Mouse (Mus musculus): ENCODE results near the gene Celsr1. TPM values are rescaled to one million over a fixed set of nuclear protein-coding genes. Genes with fewer than 3 reads are reported as not detected.
A peak's percentile ranks its signal among the peaks of the same experiment; 100 is the strongest.

Celsr1 gene
- polyA plus RNA-seq, 1 experiment: 0.16 TPM

GRCm38 (mm10) chr15:86067941-86068495, 34.4 kb upstream of the Celsr1 start:
- Histone ChIP-seq H3ac (ENCODE audit: control insufficient read depth, insufficient read length, low read depth) (peak overlapping the region; percentile 1), H3K36me3 (ENCODE audit: control insufficient read depth, insufficient read depth) (peaks cover 33% of the 10 kb centered on the region), H3K27me3 (ENCODE audit: control insufficient read depth, insufficient read depth, insufficient read length) (no peaks in the 10 kb centered on the region), H3K79me3 (ENCODE audit: low read depth) (peaks cover 83% of the 10 kb centered on the region), H3K4me3 (ENCODE audit: insufficient read depth, poor library complexity, severe bottlenecking) (no peak overlapping the region), H3K79me2 (ENCODE audit: control insufficient read depth, insufficient read depth) (peaks cover 100% of the 10 kb centered on the region)
- TF ChIP-seq USF1 (IDR thresholded peaks at IDR 0.05; ENCODE audit: low read depth): no peak
- TF ChIP-seq CEBPB (IDR thresholded peaks at IDR 0.05; ENCODE audit: low read depth): no peak
- no peak for TF ChIP-seq MYOG (IDR thresholded peaks at IDR 0.05; ENCODE audit: control insufficient read depth, extremely low read depth, insufficient read length)
- TF ChIP-seq MAX (IDR thresholded peaks at IDR 0.05): no peak
- TF ChIP-seq CTCF (IDR thresholded peaks at IDR 0.05; ENCODE audit: control insufficient read depth, insufficient read depth, insufficient read length): no peak
- no peak for TF ChIP-seq MYOD1 (IDR thresholded peaks at IDR 0.05; ENCODE audit: control insufficient read depth, insufficient read length, low read depth)
- TF ChIP-seq FOSL1 (IDR thresholded peaks at IDR 0.05; ENCODE audit: insufficient read depth, low read length, poor library complexity, severe bottlenecking): no peak

GRCm38 (mm10) chr15:86067581-86067910, 34.0 kb upstream of the Celsr1 start:
- H3K36me3 ChIP-seq (ENCODE audit: control insufficient read depth, insufficient read depth): peaks cover 38% of the 10 kb centered on the region
- no peak overlapping the region for H3K4me3 ChIP-seq (ENCODE audit: insufficient read depth, poor library complexity, severe bottlenecking)
- TF ChIP-seq USF1 (IDR thresholded peaks at IDR 0.05; ENCODE audit: low read depth) (peak; percentile 63), MYOD1 (IDR thresholded peaks at IDR 0.05; ENCODE audit: control insufficient read depth, insufficient read length, low read depth) (peak; percentile 23), CEBPB (IDR thresholded peaks at IDR 0.05; ENCODE audit: low read depth) (no peak), CTCF (IDR thresholded peaks at IDR 0.05; ENCODE audit: control insufficient read depth, insufficient read depth, insufficient read length) (no peak), FOSL1 (IDR thresholded peaks at IDR 0.05; ENCODE audit: insufficient read depth, low read length, poor library complexity, severe bottlenecking) (peak; percentile 64), MAX (IDR thresholded peaks at IDR 0.05) (peak; percentile 100), MYOG (IDR thresholded peaks at IDR 0.05; ENCODE audit: control insufficient read depth, extremely low read depth, insufficient read length) (no peak)
- peak overlapping the region; percentile 1 for H3ac ChIP-seq (ENCODE audit: control insufficient read depth, insufficient read length, low read depth)
- H3K79me2 ChIP-seq (ENCODE audit: control insufficient read depth, insufficient read depth): peaks cover 100% of the 10 kb centered on the region
- no peaks in the 10 kb centered on the region for H3K27me3 ChIP-seq (ENCODE audit: control insufficient read depth, insufficient read depth, insufficient read length)
- peaks cover 83% of the 10 kb centered on the region for H3K79me3 ChIP-seq (ENCODE audit: low read depth)

DNA sequence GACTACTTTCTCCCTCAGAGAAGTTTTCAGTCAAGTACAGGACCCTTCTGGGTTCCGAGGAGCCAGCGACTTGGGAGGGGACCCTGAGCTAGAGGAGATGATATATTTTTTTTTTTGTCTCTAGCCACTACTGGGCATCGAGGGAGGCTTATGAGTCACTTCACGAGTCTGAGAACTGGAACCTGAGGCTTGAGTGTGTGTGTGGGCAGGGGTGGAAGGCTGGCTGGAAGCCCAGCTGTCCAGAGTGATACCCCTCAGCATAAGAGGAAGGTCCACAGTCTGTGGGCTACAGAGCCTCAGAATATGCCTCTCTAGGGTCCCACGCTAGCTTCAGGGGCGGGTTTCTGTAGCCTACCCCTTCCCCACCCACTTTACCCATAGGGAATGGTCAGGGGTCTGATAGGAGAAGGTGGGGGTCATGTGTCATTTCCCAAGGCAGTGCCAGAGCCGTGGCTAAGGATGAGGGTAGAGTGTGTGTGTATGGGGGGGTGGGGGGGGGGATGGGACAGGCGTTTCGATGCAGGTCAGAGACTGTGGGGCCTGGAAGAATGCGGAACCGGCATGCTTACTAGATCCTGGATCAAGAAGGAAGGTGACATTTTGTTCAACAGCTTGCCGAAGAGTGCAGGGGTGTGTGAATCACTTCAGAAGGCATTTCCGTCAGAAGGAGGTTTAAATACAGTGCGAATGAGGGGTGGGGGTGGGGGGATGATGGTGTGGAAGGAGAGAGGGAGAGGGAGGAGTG, 33.4 kb upstream of the Celsr1 start:
- Histone ChIP-seq H3K79me2 (ENCODE audit: control insufficient read depth, insufficient read depth) (peaks cover 100% of the 10 kb centered on the region), H3K27me3 (ENCODE audit: control insufficient read depth, insufficient read depth, insufficient read length) (no peaks in the 10 kb centered on the region), H3K4me3 (ENCODE audit: insufficient read depth, poor library complexity, severe bottlenecking) (no peak overlapping the region), H3K79me3 (ENCODE audit: low read depth) (peaks cover 85% of the 10 kb centered on the region), H3ac (ENCODE audit: control insufficient read depth, insufficient read length, low read depth) (peak overlapping the region; percentile 8), H3K36me3 (ENCODE audit: control insufficient read depth, insufficient read depth) (peaks cover 37% of the 10 kb centered on the region)
- TF ChIP-seq FOSL1 (IDR thresholded peaks at IDR 0.05; ENCODE audit: insufficient read depth, low read length, poor library complexity, severe bottlenecking) (peak; percentile 17), MYOG (IDR thresholded peaks at IDR 0.05; ENCODE audit: control insufficient read depth, extremely low read depth, insufficient read length) (no peak), MAX (IDR thresholded peaks at IDR 0.05) (no peak), CTCF (IDR thresholded peaks at IDR 0.05; ENCODE audit: control insufficient read depth, insufficient read depth, insufficient read length) (no peak), MYOD1 (IDR thresholded peaks at IDR 0.05; ENCODE audit: control insufficient read depth, insufficient read length, low read depth) (peak; percentile 34), CEBPB (IDR thresholded peaks at IDR 0.05; ENCODE audit: low read depth) (no peak), USF1 (IDR thresholded peaks at IDR 0.05; ENCODE audit: low read depth) (no peak)

DNA sequence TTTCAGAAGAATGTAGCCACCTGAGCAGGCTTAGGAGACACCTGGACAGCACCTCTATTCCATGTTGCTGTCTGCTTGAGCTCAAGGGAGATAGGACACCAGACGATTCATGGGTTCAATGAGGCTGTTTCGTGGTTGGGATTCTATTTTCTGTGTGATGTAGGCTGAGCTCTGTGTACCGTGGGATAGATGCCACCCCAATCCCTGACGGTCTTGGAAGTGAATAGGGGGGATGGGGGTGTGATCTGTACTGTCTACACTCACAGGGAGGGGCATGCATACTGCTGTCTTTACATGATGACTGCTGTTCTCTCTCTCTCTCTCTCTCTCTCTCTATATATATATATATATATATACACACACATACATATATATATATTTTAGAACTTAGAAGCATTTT, 31.8 kb upstream of the Celsr1 start:
- TF ChIP-seq CEBPB (IDR thresholded peaks at IDR 0.05; ENCODE audit: low read depth): no peak
- no peak for TF ChIP-seq MYOG (IDR thresholded peaks at IDR 0.05; ENCODE audit: control insufficient read depth, extremely low read depth, insufficient read length)
- no peak for TF ChIP-seq FOSL1 (IDR thresholded peaks at IDR 0.05; ENCODE audit: insufficient read depth, low read length, poor library complexity, severe bottlenecking)
- no peak for TF ChIP-seq MAX (IDR thresholded peaks at IDR 0.05)
- no peak for TF ChIP-seq USF1 (IDR thresholded peaks at IDR 0.05; ENCODE audit: low read depth)
- TF ChIP-seq CTCF (IDR thresholded peaks at IDR 0.05; ENCODE audit: control insufficient read depth, insufficient read depth, insufficient read length): no peak
- no peak for TF ChIP-seq MYOD1 (IDR thresholded peaks at IDR 0.05; ENCODE audit: control insufficient read depth, insufficient read length, low read depth)
- Histone ChIP-seq H3K36me3 (ENCODE audit: control insufficient read depth, insufficient read depth) (peaks cover 28% of the 10 kb centered on the region), H3K79me3 (ENCODE audit: low read depth) (peaks cover 86% of the 10 kb centered on the region)

DNA sequence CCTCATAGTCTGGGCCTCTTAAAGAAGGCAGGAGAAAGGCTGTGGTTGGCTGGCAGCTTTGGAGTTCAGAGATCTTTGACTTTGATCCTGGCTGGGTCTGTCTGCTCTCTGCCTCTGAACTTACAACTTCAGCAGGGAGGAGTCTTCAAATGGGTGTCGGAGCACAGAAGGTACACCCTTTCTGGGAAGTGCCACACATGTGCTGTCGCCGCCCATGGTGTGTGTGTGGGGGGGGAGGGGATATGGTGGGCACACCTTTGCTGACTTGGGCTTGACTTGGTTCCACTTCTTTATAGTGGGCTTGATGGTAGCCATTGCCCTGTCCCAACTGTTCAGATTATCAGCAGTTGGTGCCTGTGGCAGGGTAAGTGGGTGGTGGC, 31.3 kb upstream of the Celsr1 start:
- peaks cover 100% of the 10 kb centered on the region for H3K79me2 ChIP-seq (ENCODE audit: control insufficient read depth, insufficient read depth)
- no peak overlapping the region for H3ac ChIP-seq (ENCODE audit: control insufficient read depth, insufficient read length, low read depth)
- no peak overlapping the region for H3K4me3 ChIP-seq (ENCODE audit: insufficient read depth, poor library complexity, severe bottlenecking)
- peaks cover 28% of the 10 kb centered on the region for H3K36me3 ChIP-seq (ENCODE audit: control insufficient read depth, insufficient read depth)
- no peaks in the 10 kb centered on the region for H3K27me3 ChIP-seq (ENCODE audit: control insufficient read depth, insufficient read depth, insufficient read length)
- no peak for TF ChIP-seq MYOG (IDR thresholded peaks at IDR 0.05; ENCODE audit: control insufficient read depth, extremely low read depth, insufficient read length)
- TF ChIP-seq MYOD1 (IDR thresholded peaks at IDR 0.05; ENCODE audit: control insufficient read depth, insufficient read length, low read depth): no peak
- TF ChIP-seq CEBPB (IDR thresholded peaks at IDR 0.05; ENCODE audit: low read depth): no peak
- TF ChIP-seq CTCF (IDR thresholded peaks at IDR 0.05; ENCODE audit: control insufficient read depth, insufficient read depth, insufficient read length): no peak
- TF ChIP-seq USF1 (IDR thresholded peaks at IDR 0.05; ENCODE audit: low read depth): no peak
- no peak for TF ChIP-seq FOSL1 (IDR thresholded peaks at IDR 0.05; ENCODE audit: insufficient read depth, low read length, poor library complexity, severe bottlenecking)
- no peak for TF ChIP-seq MAX (IDR thresholded peaks at IDR 0.05)
- H3K79me3 ChIP-seq (ENCODE audit: low read depth): peaks cover 86% of the 10 kb centered on the region

More for the DNA sequence above, 31.8 kb upstream of the Celsr1 start:
- H3K4me3 ChIP-seq (ENCODE audit: insufficient read depth, poor library complexity, severe bottlenecking): no peak overlapping the region
- no peaks in the 10 kb centered on the region for H3K27me3 ChIP-seq (ENCODE audit: control insufficient read depth, insufficient read depth, insufficient read length)
- no peak overlapping the region for H3ac ChIP-seq (ENCODE audit: control insufficient read depth, insufficient read length, low read depth)
- peaks cover 100% of the 10 kb centered on the region for H3K79me2 ChIP-seq (ENCODE audit: control insufficient read depth, insufficient read depth)

All from C2C12 (cell line).